Mouse (Mus musculus) lung, adult 2 months (tissue): Measurements from ENCODE around the gene Wnt6. TPM values are rescaled to one million over a fixed set of nuclear protein-coding genes. Genes with fewer than 3 reads are reported as not detected.

Experiments
- DNase-seq: peaks from one replicate; pipeline ENCODE4 v3.0.0; 2022
- H3K4me1 ChIP-seq: fragments of 200-500 bp; 2 replicates; pipeline ENCODE4 v1.6.1; 2011; ENCODE audit warnings: low read length; ENCODE audit not compliant: control insufficient read depth, insufficient read depth
- H3K4me3 ChIP-seq: fragments of 200-500 bp; replicated peaks from 2 replicates; pipeline ENCODE3; 2011; ENCODE audit warnings: low read depth, mild to moderate bottlenecking, control low read depth, low read length; ENCODE audit errors: extremely low read depth
- CTCF ChIP-seq: fragments of 200-500 bp; IDR thresholded peaks from 2 replicates; pipeline ENCODE4 v1.5.1; 2011; ENCODE audit warnings: mild to moderate bottlenecking, low read length, control low read depth; ENCODE audit not compliant: insufficient read depth
- POLR2A ChIP-seq: fragments of 200-500 bp; IDR thresholded peaks from 2 replicates; pipeline ENCODE4 v1.6.1; 2011; ENCODE audit warnings: low read depth, mild to moderate bottlenecking, control low read depth, low read length, borderline replicate concordance; ENCODE audit errors: extremely low read depth
- WGBS: fragments of 180-500 bp; shearing (Covaris S2); methylation state at CpG from one replicate; pipeline ENCODE4 v1.1.7; 2018; 5-methylcytosine and 5-hydroxymethylcytosine counted together
- polyA plus RNA-seq: library from polyadenylated mRNA; depleted of rRNA; stranded (reverse); fragments of >200 nt; gene quantifications from 2 replicates; pipeline ENCODE4 v1.2.3, GENCODE M21; 2012; rRNA removed

The Wnt6 gene
- 0.55 and 0.65 TPM in 2 replicates for polyA plus RNA-seq

DNA sequence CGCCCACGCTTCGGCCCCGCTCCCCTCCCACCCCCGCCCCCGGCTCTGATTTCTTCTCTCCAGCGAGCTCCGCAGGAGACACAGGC, at the start of gene Wnt6:
Gene Wnt6 (plus strand): TSS at position 48 of the 86 bp plus-strand sequence.
- no peak for DNase-seq
- peaks cover 15% of the 10 kb centered on the region; the same call in 1 of the 2 replicates for H3K4me1 ChIP-seq
- peak within 1 kb of the TSS; percentile 32 for H3K4me3 ChIP-seq
- 0% methylated on average over 3 of the region's 8 CpGs for whole genome bisulfite sequencing
- no peak for TF ChIP-seq POLR2A
- no peak for TF ChIP-seq CTCF

DNA sequence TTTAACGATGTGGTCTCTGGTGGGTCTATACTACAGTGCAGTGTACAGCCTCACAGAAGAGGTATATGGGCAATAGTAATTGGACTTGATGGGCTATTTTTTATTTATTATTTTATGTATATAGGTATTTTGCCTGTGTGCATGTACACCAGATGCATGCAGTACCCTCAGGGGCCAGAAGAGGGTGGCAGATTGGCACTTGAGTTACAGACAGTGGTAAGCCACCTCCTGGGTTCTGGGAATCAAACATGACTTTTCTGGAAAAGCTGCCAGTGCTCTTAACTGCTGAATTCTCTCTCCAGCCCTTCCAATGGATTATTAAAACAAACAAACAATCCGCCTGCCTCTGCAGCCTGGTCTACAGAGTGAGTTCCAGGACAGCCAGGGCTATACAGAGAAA, 47.9 kb upstream of the Wnt6 start:
- no peaks in the 10 kb centered on the region for H3K4me1 ChIP-seq
- WGBS = 82% methylated on average over 2 of the region's 2 CpGs
- TF ChIP-seq POLR2A = no peak
- TF ChIP-seq CTCF = 0 out of 2 replicates have a peak, but pooled peaks have one; percentile 28
- no peak overlapping the region for H3K4me3 ChIP-seq
- DNase-seq = no peak

DNA sequence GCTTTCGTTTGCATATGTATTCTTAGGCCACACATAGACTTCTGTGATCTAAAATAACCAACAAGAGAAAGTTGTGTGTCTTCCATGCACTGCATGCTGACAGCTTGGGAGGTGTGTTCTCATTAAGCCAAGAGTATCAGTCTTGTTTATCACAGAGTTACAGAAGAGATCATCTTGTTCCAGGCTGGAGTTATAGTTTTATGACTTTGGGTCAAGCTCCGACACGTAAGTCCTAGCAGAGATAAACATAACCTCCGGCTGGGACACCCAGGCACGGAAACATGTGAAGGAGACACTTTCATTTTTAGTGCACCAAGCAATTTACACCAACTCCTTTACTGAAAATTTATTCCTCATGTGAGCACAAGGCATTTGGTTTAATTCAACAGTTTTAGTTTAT, 45.6 kb upstream of the Wnt6 start:
- no peaks in the 10 kb centered on the region for H3K4me1 ChIP-seq
- H3K4me3 ChIP-seq = no peak overlapping the region
- WGBS = 57% methylated on average over 5 of the region's 5 CpGs
- no peak for TF ChIP-seq CTCF
- no peak for TF ChIP-seq POLR2A
- no peak for DNase-seq

DNA sequence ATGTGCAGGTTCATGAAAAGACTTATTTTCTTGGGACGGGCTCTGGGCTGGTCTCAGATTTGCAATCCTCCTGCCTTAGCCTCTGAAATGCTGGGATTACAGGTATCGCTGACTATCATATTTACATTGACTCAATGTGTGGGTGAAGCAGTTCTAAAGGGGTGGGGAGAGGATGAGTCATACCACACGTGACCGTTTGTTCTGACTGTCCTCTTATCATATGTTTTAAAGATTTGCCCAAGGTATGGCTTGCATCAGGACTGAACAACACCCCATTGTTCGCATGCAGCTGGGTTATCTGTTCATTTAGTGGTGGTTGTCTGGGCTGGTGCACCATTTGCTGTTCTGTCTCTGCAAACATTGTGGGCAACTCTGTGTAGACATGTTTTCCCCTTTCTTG, 45.0 kb upstream of the Wnt6 start:
- H3K4me3 ChIP-seq = no peak overlapping the region
- WGBS = 54% methylated on average over 5 of the region's 5 CpGs
- H3K4me1 ChIP-seq = no peaks in the 10 kb centered on the region
- TF ChIP-seq POLR2A = no peak
- no peak for TF ChIP-seq CTCF
- DNase-seq = no peak

DNA sequence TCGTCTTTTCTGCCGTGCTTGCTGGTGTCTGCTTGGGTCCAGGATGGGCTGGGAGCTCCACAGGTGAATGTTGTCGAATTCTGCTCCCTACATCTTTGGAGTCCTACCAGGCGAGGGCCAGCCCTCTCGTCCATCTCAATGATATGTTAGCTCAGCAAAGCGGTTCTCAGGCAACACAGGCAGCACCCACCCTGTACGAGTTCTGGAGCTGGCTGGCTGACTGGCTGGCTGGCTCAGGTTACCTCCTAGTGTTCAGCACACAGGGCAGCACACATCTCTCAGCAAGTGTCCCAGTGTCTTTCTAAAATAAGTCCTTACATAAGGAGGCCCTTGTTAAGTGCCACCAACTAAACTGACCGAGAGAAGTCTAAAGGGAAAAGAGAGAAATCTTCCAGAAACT, 43.2 kb upstream of the Wnt6 start:
- no peak for TF ChIP-seq POLR2A
- no peak for TF ChIP-seq CTCF
- 71% methylated on average over 8 of the region's 8 CpGs for WGBS
- no peak overlapping the region for H3K4me3 ChIP-seq
- no peaks in the 10 kb centered on the region for H3K4me1 ChIP-seq
- no peak for DNase-seq

DNA sequence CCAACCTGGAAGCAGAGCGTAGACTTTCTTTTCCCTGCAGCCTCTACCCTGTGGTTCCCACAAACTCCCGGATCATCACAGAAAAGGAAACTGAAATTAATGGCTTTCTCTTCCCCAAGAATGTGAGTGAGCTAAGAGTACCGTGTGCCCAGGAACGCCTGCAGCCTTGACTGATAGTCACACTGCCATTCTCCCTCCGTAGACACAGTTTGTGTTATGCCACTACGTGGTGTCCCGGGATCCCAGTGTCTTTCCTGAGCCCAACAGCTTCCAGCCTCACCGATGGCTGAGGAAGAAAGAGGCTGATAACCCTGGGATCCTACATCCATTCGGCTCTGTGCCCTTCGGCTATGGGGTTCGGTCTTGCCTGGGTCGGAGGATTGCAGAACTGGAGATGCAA, 34.7 kb upstream of the Wnt6 start:
- H3K4me1 ChIP-seq = no peaks in the 10 kb centered on the region
- no peak overlapping the region for H3K4me3 ChIP-seq
- 77% methylated on average over 12 of the region's 12 CpGs for WGBS
- DNase-seq = no peak
- no peak for TF ChIP-seq POLR2A
- TF ChIP-seq CTCF = no peak

DNA sequence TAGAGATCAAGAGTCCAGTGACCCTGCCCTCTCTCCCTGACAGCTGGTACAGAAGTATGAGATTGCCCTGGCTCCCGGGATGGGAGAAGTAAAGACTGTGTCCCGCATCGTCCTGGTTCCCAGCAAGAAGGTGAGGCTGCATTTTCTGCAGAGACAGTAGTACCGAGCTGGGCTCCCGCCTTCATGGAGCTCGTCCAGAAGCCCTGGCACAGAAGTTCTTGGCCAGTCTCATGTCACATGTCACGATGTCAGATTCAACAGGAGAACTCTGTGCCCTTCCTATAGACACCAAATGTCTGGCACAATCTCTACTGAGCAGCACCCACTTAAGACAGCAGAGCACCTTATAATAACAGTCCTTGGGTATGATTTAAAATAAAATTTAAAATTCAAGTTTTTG, 34.2 kb upstream of the Wnt6 start:
- H3K4me1 ChIP-seq = no peaks in the 10 kb centered on the region
- WGBS = 85% methylated on average over 7 of the region's 7 CpGs
- no peak for DNase-seq
- no peak for TF ChIP-seq CTCF
- no peak for TF ChIP-seq POLR2A
- H3K4me3 ChIP-seq = no peak overlapping the region

DNA sequence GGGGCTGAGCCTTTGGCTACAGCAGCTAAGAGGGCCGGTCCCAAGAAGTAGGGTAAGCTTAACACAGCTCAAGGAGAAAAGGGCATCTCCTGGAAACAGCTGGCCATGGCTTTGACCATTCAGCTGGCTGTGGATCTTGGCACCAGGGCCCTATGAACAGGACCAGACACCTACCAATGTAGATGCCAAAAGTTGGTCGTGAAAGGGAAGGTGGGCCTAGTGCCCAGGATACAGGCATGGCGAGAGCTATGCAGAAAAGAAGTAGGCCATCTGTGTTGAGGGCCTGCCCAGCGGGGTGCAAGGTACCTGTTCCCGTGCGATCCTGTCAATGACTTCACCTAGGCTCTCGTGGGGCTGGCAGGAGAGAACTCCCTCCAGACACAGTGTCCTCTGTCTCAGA, 30.8 kb upstream of the Wnt6 start:
- 72% methylated on average over 7 of the region's 7 CpGs for WGBS
- Histone ChIP-seq H3K4me3 (no peak overlapping the region), H3K4me1 (no peaks in the 10 kb centered on the region)
- DNase-seq = no peak
- TF ChIP-seq POLR2A (no peak), CTCF (no peak)

DNA sequence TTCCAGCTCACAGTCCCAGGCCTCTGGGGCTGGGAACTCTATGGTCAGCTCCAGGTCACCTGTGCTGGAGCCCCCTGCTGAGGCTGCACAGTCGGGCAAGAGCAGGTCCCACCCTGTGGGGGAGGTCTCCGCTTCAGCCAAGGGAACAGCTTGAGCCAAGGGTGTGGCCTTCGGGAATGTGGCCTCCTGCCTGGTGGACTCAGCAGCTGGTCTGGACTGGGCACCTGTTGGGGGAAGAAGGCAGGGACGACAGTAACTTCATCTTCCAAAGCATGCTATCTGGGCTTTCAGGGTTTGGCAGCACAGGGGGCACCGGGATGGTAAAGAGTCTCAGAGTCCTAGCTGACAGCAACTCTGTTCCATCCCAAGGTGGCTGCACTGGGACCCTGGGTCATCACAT, 24.4 kb upstream of the Wnt6 start:
- no peak overlapping the region for H3K4me3 ChIP-seq
- no peak for DNase-seq
- H3K4me1 ChIP-seq = no peaks in the 10 kb centered on the region; the same call in 1 of the 2 replicates
- TF ChIP-seq CTCF (no peak), POLR2A (no peak)
- WGBS = 67% methylated on average over 5 of the region's 5 CpGs

DNA sequence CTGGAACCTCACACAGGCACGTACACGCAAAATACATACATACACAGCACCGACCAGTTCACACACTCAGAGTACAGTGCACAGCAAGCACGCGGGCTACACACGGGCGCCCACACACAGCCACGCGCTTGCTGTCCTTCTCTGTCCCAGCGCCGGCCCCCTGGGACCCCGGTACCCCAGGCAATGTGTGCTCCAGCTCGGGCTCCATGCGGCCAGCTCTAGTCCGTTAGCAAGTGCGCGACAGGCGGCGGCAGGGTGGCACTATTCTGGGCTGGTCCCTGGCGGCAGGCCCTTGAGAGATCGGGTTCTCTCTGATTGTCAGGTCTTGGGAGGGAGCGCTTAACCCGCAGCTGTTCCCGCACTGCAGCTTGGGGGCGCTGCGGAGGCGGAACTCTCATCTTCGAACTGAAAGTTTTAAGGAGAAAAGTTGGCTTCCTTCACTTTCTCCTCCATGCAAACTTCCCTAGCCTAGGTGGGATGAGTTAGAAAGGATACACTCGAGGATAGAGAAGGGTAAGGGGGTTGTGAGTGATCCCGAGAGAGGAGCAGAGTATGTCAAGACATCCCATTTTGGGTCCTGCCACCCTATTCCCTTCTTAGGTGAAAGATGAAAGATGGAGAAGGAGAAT, 22.9 kb upstream of the Wnt6 start, which contains the start of gene Prkag3:
Gene Prkag3 (minus strand): TSS at position 579 of the 629 bp plus-strand sequence.
- H3K4me3 ChIP-seq = no peak within 1 kb of the TSS
- DNase-seq = peak; percentile 65

More for the DNA sequence above, 22.9 kb upstream of the Wnt6 start, which contains the start of gene Prkag3:
- WGBS = 7% methylated on average over 30 of the region's 30 CpGs
- H3K4me1 ChIP-seq = no peaks in the 10 kb centered on the region; the same call in 1 of the 2 replicates
- peak; percentile 46 for TF ChIP-seq CTCF
- TF ChIP-seq POLR2A = no peak
